In the genomic region with DNA sequence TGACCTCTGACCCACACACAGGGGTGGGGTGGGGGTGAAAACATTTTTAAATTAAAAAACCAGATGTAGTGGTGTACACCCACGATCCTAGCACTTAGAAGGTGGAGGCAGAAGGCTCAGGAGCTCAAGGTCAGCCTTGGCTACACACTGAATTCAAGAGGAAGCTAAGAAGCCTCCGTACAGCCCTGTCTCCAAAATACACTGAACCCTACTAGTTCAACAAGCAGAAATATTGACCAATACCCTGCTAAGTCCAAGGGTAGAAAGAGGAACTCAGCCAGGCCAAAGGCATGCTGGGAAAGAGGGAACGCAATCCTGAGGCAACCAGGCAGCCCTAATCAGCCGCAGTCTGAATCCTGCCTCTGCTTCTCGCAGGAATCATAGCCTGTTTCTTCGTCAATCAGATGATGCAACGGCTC, we compare ENCODE assay signal across 11 mouse cellular contexts. TPM values are rescaled to one million over a fixed set of nuclear protein-coding genes. Genes with fewer than 3 reads are reported as not detected.
A peak's percentile ranks its signal among the peaks of the same experiment; 100 is the strongest.
DNase-seq lines count a peak whose midpoint lies in the region; ATAC-seq lines count a peak whose summit lies in the region.
"Had no signal": no experiment of that assay in that cellular context is flagged by ENCODE, and none has a peak within 500 bp of the region (broad histone marks: within the 10 kb centered on the region; RNA-seq: fewer than 3 reads in every experiment).

No protein-coding gene starts in this region.

- DNase-seq in cerebellum, adult 11-12 months, result peak; percentile 27
- no peak for DNase-seq in cerebellum, postnatal 10 days
- DNase-seq in spleen, postnatal 10 days (ENCODE audit: low spot score in 2 of 2), result peak; percentile 48 to 58
- DNase-seq in spleen, adult 12 weeks (ENCODE audit: low spot score), result no peak
- no peak for DNase-seq in neural tube, embryonic 10.5 days (ENCODE audit: extremely low spot score, low spot score)
- no peak for DNase-seq in kidney, postnatal 25 days
- DNase-seq: kidney, adult 18-20 months had no signal

- H3K9me3 ChIP-seq in liver, embryonic 15.5 days (replicated peaks), result no peaks in the 10 kb centered on the region
- H3K9me3 ChIP-seq in forebrain, embryonic 15.5 days, result no peaks in the 10 kb centered on the region
- H3K9me3 ChIP-seq: lung, embryonic 15.5 days had no signal

- peak overlapping the region; percentile 99 for H3K27ac ChIP-seq in liver, embryonic 15.5 days (replicated peaks)
- no peak overlapping the region for H3K27ac ChIP-seq in forebrain, embryonic 15.5 days (replicated peaks)
- H3K27ac ChIP-seq: lung, embryonic 15.5 days had no signal

- no peaks in the 10 kb centered on the region for H3K27me3 ChIP-seq in liver, embryonic 15.5 days
- peaks cover 49% of the 10 kb centered on the region for H3K27me3 ChIP-seq in forebrain, embryonic 15.5 days
- H3K27me3 ChIP-seq: lung, embryonic 15.5 days had no signal

- ATAC-seq in liver, embryonic 15.5 days (ENCODE audit: insufficient read depth), result no peak
- ATAC-seq in forebrain, embryonic 15.5 days (replicated peaks), result no peak

- peak overlapping the region; percentile 86 for H3K4me2 ChIP-seq in liver, embryonic 15.5 days
- no peak overlapping the region for H3K4me2 ChIP-seq in forebrain, embryonic 15.5 days (replicated peaks)

- 0 out of 2 replicates have a peak, but pooled peaks cover under 1% of the 10 kb centered on the region for H3K36me3 ChIP-seq in liver, embryonic 15.5 days (replicated peaks)
- no peaks in the 10 kb centered on the region for H3K36me3 ChIP-seq in forebrain, embryonic 15.5 days
- H3K36me3 ChIP-seq: lung, embryonic 15.5 days had no signal

- H3K9ac ChIP-seq in liver, embryonic 15.5 days, result peak overlapping the region; percentile 64
- H3K9ac ChIP-seq in forebrain, embryonic 15.5 days (replicated peaks), result no peak overlapping the region
- H3K9ac ChIP-seq: lung, embryonic 15.5 days had no signal

- peak overlapping the region; percentile 20 for H3K4me3 ChIP-seq in liver, embryonic 15.5 days (replicated peaks)
- no peak overlapping the region for H3K4me3 ChIP-seq in forebrain, embryonic 15.5 days
- H3K4me3 ChIP-seq: lung, embryonic 15.5 days had no signal

- 7% methylated on average over 7 of the region's 7 CpGs for WGBS in liver, embryonic 15.5 days (ENCODE audit: insufficient replicate concordance)
- 57% methylated on average over 7 of the region's 7 CpGs for WGBS in forebrain, embryonic 15.5 days

- H3K4me1 ChIP-seq in liver, embryonic 15.5 days (replicated peaks), result peaks cover 53% of the 10 kb centered on the region
- H3K4me1 ChIP-seq in forebrain, embryonic 15.5 days, result peaks cover 26% of the 10 kb centered on the region

RNA-seq across cellular contexts. Expression of a gene that starts 3.2 kb away (rescaled TPM):
- polyA plus RNA-seq in liver, embryonic 15.5 days (2015; fragmentation: Nextera tagmentation; extraction: Ambion mirVana), result 181 and 204 TPM in 2 replicates
- polyA plus RNA-seq in forebrain, embryonic 15.5 days (2015; fragmentation: Nextera tagmentation; extraction: Ambion mirVana), result 73.3 and 73.7 TPM in 2 replicates

RNA-seq across cellular contexts. Expression of a gene that starts 3.8 kb away (rescaled TPM):
- 0.43 and 0.46 TPM in 2 replicates for polyA plus RNA-seq in liver, embryonic 15.5 days (2015; fragmentation: Nextera tagmentation; extraction: Ambion mirVana)
- 0.08 TPM in 1 of 2 replicates, not detected in the other for polyA plus RNA-seq in forebrain, embryonic 15.5 days (2015; fragmentation: Nextera tagmentation; extraction: Ambion mirVana)
- polyA plus RNA-seq: C2C12 had no signal

Comparison
In these comparisons a context has a peak if more than half of its experiments do, and no peak if none do; other contexts are left out.
1. DNase-seq: peak in cerebellum, adult 11-12 months (single experiment) and spleen, postnatal 10 days (2 of 2); none in cerebellum, postnatal 10 days (0 of 2), spleen, adult 12 weeks (single experiment), neural tube, embryonic 10.5 days (single experiment) and kidney, postnatal 25 days (0 of 2).